17 mouse cellular contexts compared by ENCODE assay signal in the genomic region with DNA sequence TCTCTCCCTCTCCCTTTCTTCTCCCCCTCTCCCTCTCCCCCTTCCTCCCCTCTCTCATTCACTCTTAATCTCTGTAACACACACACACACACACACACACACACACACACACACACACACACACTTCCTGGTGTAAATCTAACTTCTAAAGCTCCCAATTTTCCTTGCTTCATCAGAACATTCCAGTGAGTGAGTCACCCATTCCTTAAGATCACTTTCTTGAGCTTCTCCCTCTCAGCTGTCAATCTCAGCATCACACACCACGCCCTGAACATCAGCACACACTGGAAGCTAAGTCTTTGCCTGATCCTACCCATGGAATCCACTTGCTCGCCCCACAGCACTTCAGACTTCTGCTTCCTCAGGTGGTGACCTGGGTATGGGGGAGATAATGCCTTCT. TPM values are rescaled to one million over a fixed set of nuclear protein-coding genes. Genes with fewer than 3 reads are reported as not detected.
DNase-seq lines count a peak whose midpoint lies in the region; ATAC-seq and TF ChIP-seq lines count a peak whose summit lies in the region.
"Had no signal": no experiment of that assay in that cellular context is flagged by ENCODE, and none has a peak within 500 bp of the region (broad histone marks: within the 10 kb centered on the region; RNA-seq: fewer than 3 reads in every experiment).

No protein-coding gene starts in this region.

- intact Hi-C loops in heart, postnatal 14 days (cut with DNase I), result loop anchor here (5.0 kb wide), 2 partner anchors 56 to 74 kb away; a partner anchor contains a TSS

- no peak for DNase-seq in heart, postnatal 0 days (ENCODE audit: low spot score)
- no peak for DNase-seq in heart, postnatal 14 days
- DNase-seq in 3T3-L1 (ENCODE audit: low read depth, low spot score), result peak; percentile 94
- DNase-seq in Muller cell, postnatal 12 days (ENCODE audit: inconsistent ontology term), result peak; percentile 61
- DNase-seq in induced T-regulatory cell, adult 2 months (ENCODE audit: low read depth), result peak; percentile 38
- no peak for DNase-seq in urinary bladder, postnatal 4 days (ENCODE audit: low spot score in 2 of 2)
- DNase-seq in ovary, postnatal 36 days (ENCODE audit: low spot score), result no peak
- DNase-seq: cerebellum, postnatal 25 days; kidney, adult 11 months; kidney, postnatal 36 days; lung, postnatal 36 days; thymus, postnatal 14 days had no signal

- no peak for ATAC-seq in heart, postnatal 0 days (ENCODE audit: insufficient read depth, low read depth)
- ATAC-seq: forebrain, embryonic 15.5 days; hindbrain, embryonic 16.5 days had no signal

- peaks cover 50% of the 10 kb centered on the region for H3K4me1 ChIP-seq in heart, postnatal 0 days (ENCODE audit: control insufficient read depth, insufficient read depth)
- H3K4me1 ChIP-seq: forebrain, embryonic 15.5 days; midbrain, embryonic 12.5 days had no signal

- no peak overlapping the region for H3K9ac ChIP-seq in heart, postnatal 0 days (replicated peaks; ENCODE audit: low read depth, low read length)
- H3K9ac ChIP-seq: forebrain, embryonic 15.5 days; liver, embryonic 15.5 days; midbrain, embryonic 12.5 days had no signal

- peak overlapping the region; percentile 46 for H3K27ac ChIP-seq in heart, postnatal 0 days (ENCODE audit: low read depth)
- H3K27ac ChIP-seq: forebrain, embryonic 15.5 days; liver, embryonic 15.5 days; midbrain, embryonic 12.5 days had no signal

- H3K27me3 ChIP-seq in heart, postnatal 0 days (ENCODE audit: control insufficient read depth, insufficient read depth, low read length), result no peaks in the 10 kb centered on the region
- H3K27me3 ChIP-seq: forebrain, embryonic 15.5 days; liver, embryonic 15.5 days; midbrain, embryonic 12.5 days had no signal

- H3K36me3 ChIP-seq in heart, postnatal 0 days (replicated peaks; ENCODE audit: control insufficient read depth, insufficient read depth, low read length), result no peaks in the 10 kb centered on the region
- H3K36me3 ChIP-seq: forebrain, embryonic 15.5 days; liver, embryonic 15.5 days; midbrain, embryonic 12.5 days had no signal

- H3K9me3 ChIP-seq in heart, postnatal 0 days (replicated peaks; ENCODE audit: control insufficient read depth, low read length), result no peaks in the 10 kb centered on the region
- H3K9me3 ChIP-seq: forebrain, embryonic 15.5 days; liver, embryonic 15.5 days; midbrain, embryonic 12.5 days had no signal

- no peak for TF ChIP-seq CTCF in heart, postnatal 0 days (IDR thresholded peaks at IDR 0.05; ENCODE audit: low read depth)

- TF ChIP-seq EP300 in heart, postnatal 0 days (IDR thresholded peaks at IDR 0.05; ENCODE audit: low read depth), result no peak

- WGBS in heart, postnatal 0 days, result 76% methylated on average over 2 of the region's 2 CpGs

- H3K4me3 ChIP-seq in heart, postnatal 0 days (ENCODE audit: low read depth, low read length), result no peak overlapping the region
- H3K4me3 ChIP-seq: erythroblast, embryonic 14.5 days; forebrain, embryonic 15.5 days; liver, embryonic 15.5 days; midbrain, embryonic 12.5 days had no signal

- H3K4me2 ChIP-seq in heart, postnatal 0 days (ENCODE audit: low read depth, low read length), result no peak overlapping the region
- H3K4me2 ChIP-seq: forebrain, embryonic 15.5 days; liver, embryonic 15.5 days; midbrain, embryonic 12.5 days had no signal

RNA-seq across cellular contexts. Expression of a gene that starts 58.3 kb away (rescaled TPM):
- total RNA-seq in heart, postnatal 0 days (2014; rRNA removed; ENCODE audit: low replicate concordance), result 50.3 and 61.6 TPM in 2 replicates
- polyA plus RNA-seq in heart, postnatal 0 days (2015; fragmentation: Nextera tagmentation; extraction: Ambion mirVana), result 47.3 and 48.4 TPM in 2 replicates
- total RNA-seq in heart, postnatal 14 days (2021), result 10 to 100 TPM; 69.6 to 72.4 TPM

Comparison
In these comparisons a context has a peak if more than half of its experiments do, and no peak if none do; other contexts are left out.
1. DNase-seq: peak in 3T3-L1 (single experiment), Muller cell, postnatal 12 days (single experiment) and induced T-regulatory cell, adult 2 months (single experiment); none in heart, postnatal 0 days (single experiment), heart, postnatal 14 days (0 of 2), urinary bladder, postnatal 4 days (0 of 2) and ovary, postnatal 36 days (single experiment).